Mouse (Mus musculus): Measurements from ENCODE around the gene Uhrf2. TPM values are rescaled to one million over a fixed set of nuclear protein-coding genes. Genes with fewer than 3 reads are reported as not detected.

Gene Uhrf2
- polyA plus RNA-seq, 2 experiments: 30.8 to 38.6 TPM

- no peaks in the 10 kb centered on the region for H3K36me3 ChIP-seq (replicated peaks; ENCODE audit: control insufficient read depth, insufficient read depth, low read depth)
- DNase-seq (ENCODE audit: low read depth in 3 of 3, low spot score in 3 of 3): peak; percentile 17 to 19 (median 18)
- 65% methylated on average over 17 of the region's 17 CpGs for WGBS (ENCODE audit: insufficient replicate concordance)
- ATAC-seq (ENCODE audit: insufficient read depth): peak; percentile 84
- no peaks in the 10 kb centered on the region for H3K27me3 ChIP-seq (ENCODE audit: control insufficient read depth, insufficient read depth, low read length)
- peaks cover 0 to 8% of the 10 kb centered on the region in 2 experiments; a peak in 2 of 4 replicates for H3K4me1 ChIP-seq (replicated peaks; ENCODE audit: control insufficient read depth in 2 of 2, insufficient read depth in 2 of 2, low read length in 1 of 2)
- no peaks in the 10 kb centered on the region for H3K9me3 ChIP-seq (ENCODE audit: control insufficient read depth, low read length)
- peak overlapping the region; percentile 22; the same call in 1 of the 2 replicates for H3K27ac ChIP-seq
- no peak for TF ChIP-seq CTCF (IDR thresholded peaks at IDR 0.05; ENCODE audit: low read depth)
- no peak for TF ChIP-seq EP300 (IDR thresholded peaks at IDR 0.05; ENCODE audit: low read depth)
- no peak overlapping the region for H3K4me2 ChIP-seq (ENCODE audit: low read depth)
- no peak overlapping the region for H3K4me3 ChIP-seq (ENCODE audit: insufficient read depth in 1 of 2, low read depth in 2 of 2, low read length in 2 of 2)
- no peak overlapping the region for H3K9ac ChIP-seq (replicated peaks)
These were observed 88.3 kb downstream of the Uhrf2 start for GRCm38 (mm10) chr19:30118344-30119312.

GRCm38 (mm10) chr19:30124999-30125669, 94.8 kb downstream of the Uhrf2 start:
- H3K27me3 ChIP-seq (ENCODE audit: control insufficient read depth, insufficient read depth, low read length): no peaks in the 10 kb centered on the region
- no peak for ATAC-seq (ENCODE audit: insufficient read depth)
- no peak overlapping the region for H3K27ac ChIP-seq
- no peaks in the 10 kb centered on the region for H3K4me1 ChIP-seq (replicated peaks; ENCODE audit: control insufficient read depth in 2 of 2, insufficient read depth in 2 of 2, low read length in 1 of 2)
- no peak overlapping the region for H3K4me3 ChIP-seq (ENCODE audit: insufficient read depth in 1 of 2, low read depth in 2 of 2, low read length in 2 of 2)
- H3K9me3 ChIP-seq (ENCODE audit: control insufficient read depth, low read length): no peaks in the 10 kb centered on the region
- WGBS (ENCODE audit: insufficient replicate concordance): 49% methylated on average over 7 of the region's 7 CpGs
- no peak overlapping the region for H3K4me2 ChIP-seq (ENCODE audit: low read depth)
- TF ChIP-seq CTCF (IDR thresholded peaks at IDR 0.05; ENCODE audit: low read depth): no peak
- TF ChIP-seq EP300 (IDR thresholded peaks at IDR 0.05; ENCODE audit: low read depth): no peak
- H3K9ac ChIP-seq (replicated peaks): no peak overlapping the region
- H3K36me3 ChIP-seq (replicated peaks; ENCODE audit: control insufficient read depth, insufficient read depth, low read depth): no peaks in the 10 kb centered on the region
- DNase-seq (ENCODE audit: low read depth in 3 of 3, low spot score in 3 of 3): no peak

GRCm38 (mm10) chr19:30125670-30126059, 95.4 kb downstream of the Uhrf2 start:
- WGBS (ENCODE audit: insufficient replicate concordance): 70% methylated on average over 7 of the region's 7 CpGs

GRCm38 (mm10) chr19:30128177-30128576, 97.9 kb downstream of the Uhrf2 start:
- TF ChIP-seq EP300 (IDR thresholded peaks at IDR 0.05; ENCODE audit: low read depth) (no peak), CTCF (IDR thresholded peaks at IDR 0.05; ENCODE audit: low read depth) (no peak)
- Histone ChIP-seq H3K9me3 (ENCODE audit: control insufficient read depth, low read length) (no peaks in the 10 kb centered on the region), H3K36me3 (replicated peaks; ENCODE audit: control insufficient read depth, insufficient read depth, low read depth) (no peaks in the 10 kb centered on the region), H3K4me1 (replicated peaks; ENCODE audit: control insufficient read depth in 2 of 2, insufficient read depth in 2 of 2, low read length in 1 of 2) (no peaks in the 10 kb centered on the region), H3K9ac (replicated peaks) (no peak overlapping the region), H3K27me3 (ENCODE audit: control insufficient read depth, insufficient read depth, low read length) (no peaks in the 10 kb centered on the region), H3K4me3 (ENCODE audit: insufficient read depth in 1 of 2, low read depth in 2 of 2, low read length in 2 of 2) (no peak overlapping the region), H3K4me2 (ENCODE audit: low read depth) (no peak overlapping the region), H3K27ac (no peak overlapping the region)
- ATAC-seq (ENCODE audit: insufficient read depth) (no peak), DNase-seq (ENCODE audit: low read depth in 3 of 3, low spot score in 3 of 3) (peak in 2 of 3 experiments; percentile 15 to 29)
- 23% methylated on average over 4 of the region's 4 CpGs for WGBS (ENCODE audit: insufficient replicate concordance)

More at GRCm38 (mm10) chr19:30125670-30126059, 95.4 kb downstream of the Uhrf2 start:
- Histone ChIP-seq H3K4me3 (ENCODE audit: insufficient read depth in 1 of 2, low read depth in 2 of 2, low read length in 2 of 2) (no peak overlapping the region), H3K27me3 (ENCODE audit: control insufficient read depth, insufficient read depth, low read length) (no peaks in the 10 kb centered on the region), H3K4me2 (ENCODE audit: low read depth) (no peak overlapping the region), H3K4me1 (replicated peaks; ENCODE audit: control insufficient read depth in 2 of 2, insufficient read depth in 2 of 2, low read length in 1 of 2) (no peaks in the 10 kb centered on the region), H3K27ac (no peak overlapping the region), H3K9me3 (ENCODE audit: control insufficient read depth, low read length) (no peaks in the 10 kb centered on the region), H3K9ac (replicated peaks) (no peak overlapping the region), H3K36me3 (replicated peaks; ENCODE audit: control insufficient read depth, insufficient read depth, low read depth) (no peaks in the 10 kb centered on the region)
- TF ChIP-seq CTCF (IDR thresholded peaks at IDR 0.05; ENCODE audit: low read depth) (no peak), EP300 (IDR thresholded peaks at IDR 0.05; ENCODE audit: low read depth) (no peak)
- ATAC-seq (ENCODE audit: insufficient read depth) (no peak), DNase-seq (ENCODE audit: low read depth in 3 of 3, low spot score in 3 of 3) (no peak)

- no peaks in the 10 kb centered on the region for H3K27me3 ChIP-seq (ENCODE audit: control insufficient read depth, insufficient read depth, low read length)
- no peak overlapping the region for H3K4me2 ChIP-seq (ENCODE audit: low read depth)
- H3K9me3 ChIP-seq (ENCODE audit: control insufficient read depth, low read length): no peaks in the 10 kb centered on the region
- H3K36me3 ChIP-seq (replicated peaks; ENCODE audit: control insufficient read depth, insufficient read depth, low read depth): no peaks in the 10 kb centered on the region
- H3K4me1 ChIP-seq (replicated peaks; ENCODE audit: control insufficient read depth in 2 of 2, insufficient read depth in 2 of 2, low read length in 1 of 2): no peaks in the 10 kb centered on the region
- no peak for ATAC-seq (ENCODE audit: insufficient read depth)
- DNase-seq (ENCODE audit: low read depth in 3 of 3, low spot score in 3 of 3): no peak
- WGBS (ENCODE audit: insufficient replicate concordance): 60% methylated on average over 1 of the region's 1 CpGs
- no peak overlapping the region for H3K27ac ChIP-seq
- H3K9ac ChIP-seq (replicated peaks): no peak overlapping the region
- TF ChIP-seq EP300 (IDR thresholded peaks at IDR 0.05; ENCODE audit: low read depth) (no peak), CTCF (IDR thresholded peaks at IDR 0.05; ENCODE audit: low read depth) (no peak)
- no peak overlapping the region for H3K4me3 ChIP-seq (ENCODE audit: insufficient read depth in 1 of 2, low read depth in 2 of 2, low read length in 2 of 2)
These were observed 106.0 kb downstream of the Uhrf2 start for GRCm38 (mm10) chr19:30136308-30136707.

Other genes starting within 250 kb of the Uhrf2 start
- gene 9930021J03Rik, start 224.5 kb upstream of the Uhrf2 start, polyA plus RNA-seq (2012; rRNA removed): 4.0 and 4.1 TPM in 2 replicates
- gene 9930021J03Rik, start 224.5 kb upstream of the Uhrf2 start, polyA plus RNA-seq (2014; fragmentation: Nextera tagmentation; extraction: Ambion mirVana): 1.9 TPM in 2 replicates
- 2.6 and 4.3 TPM in 2 replicates for gene Ranbp6, start 217.5 kb upstream of the Uhrf2 start, polyA plus RNA-seq (2012; rRNA removed)
- gene Ranbp6, start 217.5 kb upstream of the Uhrf2 start, polyA plus RNA-seq (2014; fragmentation: Nextera tagmentation; extraction: Ambion mirVana): 6.2 and 6.5 TPM in 2 replicates
- 0.32 and 0.45 TPM in 2 replicates for gene Il33, start 105.4 kb upstream of the Uhrf2 start, polyA plus RNA-seq (2012; rRNA removed)
- gene Il33, start 105.4 kb upstream of the Uhrf2 start, polyA plus RNA-seq (2014; fragmentation: Nextera tagmentation; extraction: Ambion mirVana): 0.39 and 1.1 TPM in 2 replicates
- gene Trpd52l3, start 26.7 kb upstream of the Uhrf2 start, polyA plus RNA-seq (2012; rRNA removed): not detected in 2 replicates
- not detected in 2 replicates for gene Trpd52l3, start 26.7 kb upstream of the Uhrf2 start, polyA plus RNA-seq (2014; fragmentation: Nextera tagmentation; extraction: Ambion mirVana)
- gene Gldc, start 144.9 kb downstream of the Uhrf2 start, polyA plus RNA-seq (2012; rRNA removed): 19.2 and 24.6 TPM in 2 replicates
- gene Gldc, start 144.9 kb downstream of the Uhrf2 start, polyA plus RNA-seq (2014; fragmentation: Nextera tagmentation; extraction: Ambion mirVana): 15.7 and 20.8 TPM in 2 replicates
- 0.65 and 0.86 TPM in 2 replicates for gene Mbl2, start 202.4 kb downstream of the Uhrf2 start, polyA plus RNA-seq (2012; rRNA removed)
- gene Mbl2, start 202.4 kb downstream of the Uhrf2 start, polyA plus RNA-seq (2014; fragmentation: Nextera tagmentation; extraction: Ambion mirVana): 1.5 and 2.3 TPM in 2 replicates